Mouse (Mus musculus) testis, adult 10 weeks (tissue): ENCODE results near the gene Pitpnc1. TPM values are rescaled to one million over a fixed set of nuclear protein-coding genes. Genes with fewer than 3 reads are reported as not detected.

Experiments
- polyA plus RNA-seq: library from polyadenylated mRNA; stranded (reverse); fragments of 350-450 nt; fragmentation: Illumina TruSeq; extraction: RNeasy Lipid Tissue Mini Kit (QIAGEN cat#74804); gene quantifications from one replicate; pipeline ENCODE4 v1.2.3, GENCODE M21; 2014; ENCODE audit warnings: low read depth, low replicate concordance

Pitpnc1 gene
- 4.6 TPM for polyA plus RNA-seq

GRCm38 (mm10) chr11:107470521-107471041 lies at the start of gene Pitpnc1:
TSS of gene Pitpnc1 (minus strand) at chr11:107470699.

DNA sequence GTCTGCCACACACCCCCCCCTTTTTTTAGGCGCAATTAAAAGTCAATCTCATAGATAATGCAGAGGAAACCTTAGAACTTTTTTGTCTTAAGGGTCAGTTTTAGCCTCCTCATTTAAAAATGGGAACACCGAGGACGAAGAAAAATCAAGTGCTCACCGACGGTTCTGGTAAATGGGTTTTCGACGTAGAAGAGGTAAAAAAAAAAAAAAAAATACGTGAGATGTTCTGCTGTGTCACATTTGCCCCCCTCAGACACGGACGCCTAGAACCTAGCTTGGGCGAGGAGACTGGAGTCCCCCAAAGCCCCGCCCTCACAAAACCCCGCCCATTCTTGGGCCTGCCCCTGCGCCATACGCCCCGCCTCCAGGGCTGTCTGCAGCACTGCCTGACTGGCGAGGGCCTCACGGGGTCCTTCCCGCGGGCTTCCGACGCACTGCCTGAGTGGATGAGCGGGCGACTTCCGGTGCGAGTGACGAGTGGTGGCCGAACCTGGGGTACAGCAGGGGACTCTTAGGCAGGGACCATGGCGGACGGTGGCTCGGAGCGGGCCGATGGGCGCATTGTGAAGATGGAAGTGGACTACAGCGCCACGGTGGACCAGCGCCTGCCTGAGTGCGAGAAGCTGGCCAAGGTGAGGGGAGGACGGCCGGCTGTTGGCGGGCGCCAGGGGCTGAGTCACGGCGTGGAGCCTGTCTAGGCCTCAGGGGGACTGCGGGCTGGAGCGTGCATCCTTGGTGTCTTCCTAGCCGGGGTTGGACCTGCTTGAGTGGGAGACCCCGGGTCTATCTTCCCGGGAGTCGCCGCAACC lies 8.8 kb upstream of the Pitpnc1 start, which contains the start of gene Psmd12:
Gene Psmd12, plus strand, starts transcription at position 432 of the 809 bp plus-strand sequence.

GRCm38 (mm10) chr11:107188565-107189552 lies 281.6 kb downstream of the Pitpnc1 start, which contains the start of gene Nol11:
TSS of gene Nol11 (minus strand) at chr11:107189381.

Other genes starting within 250 kb of the Pitpnc1 start
- gene Psmd12, start 8.8 kb upstream of the Pitpnc1 start, polyA plus RNA-seq = 205 TPM
- gene Helz, start 77.2 kb upstream of the Pitpnc1 start, polyA plus RNA-seq = 16.6 TPM
- gene Cacng1, start 245.8 kb upstream of the Pitpnc1 start, polyA plus RNA-seq = not detected